Mouse (Mus musculus): Measurements from ENCODE around the gene Gpsm2.

GRCm38 (mm10) chr3:108759566-108760420, 37.7 kb upstream of the Gpsm2 start:
- TF ChIP-seq CTCF (IDR thresholded peaks at IDR 0.05; ENCODE audit: low read depth) = no peak
- TF ChIP-seq EP300 (IDR thresholded peaks at IDR 0.05; ENCODE audit: low read depth) = no peak

Data from liver, embryonic 14.5 days (tissue).